Mouse (Mus musculus) thymus, postnatal 25 days (tissue): Measurements from ENCODE around the gene Plin2.
"Not testable (repeated sequence)": the region's sequence is repeated elsewhere in the genome, so short reads cannot be mapped to it uniquely, and the experiment has no call there.

Experiments
- DNase-seq: peaks from one replicate; pipeline ENCODE4 v3.0.0; 2022

Gene Plin2

DNA sequence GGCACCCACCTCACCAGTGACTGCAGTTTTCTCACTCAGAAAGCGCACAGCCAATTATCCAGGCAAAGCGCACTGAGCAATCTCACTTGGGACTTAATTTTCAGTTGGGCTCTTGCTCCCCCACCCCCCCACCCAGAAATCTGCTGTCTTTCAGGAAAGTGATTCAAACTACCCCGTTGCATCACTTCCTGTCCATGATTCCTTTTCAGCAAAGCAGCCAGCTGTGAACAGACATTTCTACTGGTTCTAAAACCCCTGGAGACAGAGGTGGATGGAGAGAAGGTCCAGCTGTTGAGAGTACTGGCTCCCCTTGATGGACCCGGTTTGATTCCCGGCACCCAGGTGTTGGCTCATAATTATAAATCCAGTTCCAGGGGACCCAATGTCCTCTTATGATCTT is 44.4 kb downstream of the Plin2 start:
- no peak for DNase-seq

DNA sequence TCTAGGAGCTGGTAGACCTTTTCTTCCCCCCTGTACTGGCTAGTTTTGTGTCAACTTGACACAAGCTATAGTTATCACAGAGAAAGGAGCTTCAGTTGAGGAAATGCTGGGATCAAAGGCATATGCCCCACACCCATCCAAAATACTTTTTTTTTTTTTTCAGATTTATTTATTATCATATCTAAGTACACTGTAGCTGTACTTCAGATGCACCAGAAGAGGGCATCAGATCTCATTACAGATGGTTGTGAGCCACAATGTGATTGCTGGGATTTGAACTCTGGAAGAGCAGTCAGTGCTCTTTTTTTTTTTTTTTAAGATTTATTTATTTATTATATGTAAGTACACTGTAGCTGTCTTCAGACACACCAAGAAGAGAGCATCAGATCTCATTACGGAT is 47.3 kb downstream of the Plin2 start:
- not testable (repeated sequence) for DNase-seq

DNA sequence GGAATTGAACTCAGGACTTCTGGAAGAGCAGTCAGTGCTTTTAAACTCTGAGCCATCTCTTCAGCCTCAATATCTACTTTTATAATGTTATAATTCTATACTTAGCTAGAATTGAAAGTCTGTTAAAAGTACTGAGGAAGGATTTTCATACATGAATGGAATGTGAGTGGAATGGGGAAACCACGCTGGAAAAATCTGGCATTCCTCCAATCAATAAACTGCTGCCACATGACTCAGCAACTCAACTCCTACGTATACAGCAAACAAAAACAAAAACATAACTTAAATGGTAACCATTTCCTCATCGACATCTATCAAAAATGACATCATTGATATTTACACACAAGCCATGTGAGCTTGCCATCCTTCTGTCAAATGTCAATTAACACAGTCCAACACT is 47.7 kb downstream of the Plin2 start:
- DNase-seq = no peak

DNA sequence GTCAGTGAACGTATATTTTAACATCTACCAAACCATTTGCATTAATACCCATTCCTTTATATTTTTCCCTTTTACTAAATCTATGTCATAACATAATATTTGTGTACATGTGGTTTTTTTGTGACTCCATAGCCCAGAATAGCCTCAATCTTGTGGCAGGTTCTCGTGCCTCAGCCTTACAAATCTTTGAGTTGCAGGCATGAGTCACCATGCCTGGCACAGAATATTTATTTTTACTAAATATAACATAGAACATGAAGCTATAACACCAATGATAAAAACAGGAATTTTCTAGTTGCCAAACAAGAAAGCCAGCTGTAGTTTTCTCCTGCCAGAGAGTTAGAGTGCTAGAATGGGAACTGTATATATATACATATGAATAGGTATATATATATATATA is 49.4 kb downstream of the Plin2 start:
- DNase-seq = no peak

DNA sequence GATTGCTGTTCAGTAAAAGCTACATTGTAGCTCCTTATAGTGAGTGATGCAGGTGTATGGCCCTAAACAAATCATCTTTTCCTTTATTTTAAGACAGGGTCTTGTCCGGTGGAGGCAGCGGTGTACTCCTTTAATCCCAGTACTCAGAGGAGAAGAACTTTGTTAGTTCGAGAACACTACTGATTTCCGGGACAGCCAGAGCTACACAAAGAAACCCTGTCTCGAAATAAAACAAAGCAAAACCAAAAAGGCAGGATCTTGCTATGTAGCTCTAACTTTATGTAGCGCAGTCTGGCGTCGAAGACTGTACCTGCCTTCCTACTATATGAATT is 57.6 kb downstream of the Plin2 start:
- DNase-seq = no peak

DNA sequence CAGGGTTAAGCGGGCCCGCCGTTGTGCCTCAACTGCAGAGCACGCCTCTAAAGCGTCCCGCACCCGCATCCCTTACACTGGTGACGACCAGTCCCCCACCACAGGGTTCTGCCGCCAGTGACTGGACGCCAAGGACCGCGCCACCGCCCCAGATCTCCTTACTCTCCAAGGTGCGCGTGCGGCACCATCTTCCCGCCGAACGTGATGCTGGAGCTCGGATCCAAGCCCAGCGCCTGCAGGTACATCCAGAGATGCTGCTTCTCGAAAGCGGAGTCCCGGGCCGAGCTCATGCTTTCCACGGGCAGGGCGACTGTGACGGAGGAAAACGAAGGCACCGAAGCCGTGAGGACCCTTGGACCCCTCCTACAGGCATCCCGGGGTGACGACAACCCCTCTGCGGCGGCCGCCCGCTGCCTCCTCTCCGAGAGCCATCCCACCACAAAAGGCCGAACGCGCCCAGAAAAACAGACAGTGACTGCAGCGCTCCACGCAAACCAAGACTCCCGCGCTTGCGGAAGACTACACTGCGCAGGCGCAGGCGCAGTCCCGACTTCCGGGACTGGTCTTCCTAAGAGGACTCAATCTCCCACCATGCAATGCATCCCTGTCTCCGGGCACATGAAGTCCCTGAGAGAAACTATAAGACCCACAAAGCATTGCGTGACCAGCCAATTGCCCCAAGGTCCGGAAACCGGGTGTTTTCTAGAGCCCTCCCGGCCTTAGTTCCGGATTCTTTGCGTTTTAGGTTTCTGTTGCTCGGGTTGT is 58.2 kb downstream of the Plin2 start, which contains the start of gene Haus6:
TSS of gene Haus6 (minus strand) at position 532 of the 765 bp plus-strand sequence.
- DNase-seq = peak; percentile 89
